Mouse (Mus musculus): Measurements from ENCODE around the gene Muc3a. TPM values are rescaled to one million over a fixed set of nuclear protein-coding genes. Genes with fewer than 3 reads are reported as not detected.

Muc3a gene
- 8.7 and 14.7 TPM in 2 replicates for polyA plus RNA-seq (2012; rRNA removed)

DNA sequence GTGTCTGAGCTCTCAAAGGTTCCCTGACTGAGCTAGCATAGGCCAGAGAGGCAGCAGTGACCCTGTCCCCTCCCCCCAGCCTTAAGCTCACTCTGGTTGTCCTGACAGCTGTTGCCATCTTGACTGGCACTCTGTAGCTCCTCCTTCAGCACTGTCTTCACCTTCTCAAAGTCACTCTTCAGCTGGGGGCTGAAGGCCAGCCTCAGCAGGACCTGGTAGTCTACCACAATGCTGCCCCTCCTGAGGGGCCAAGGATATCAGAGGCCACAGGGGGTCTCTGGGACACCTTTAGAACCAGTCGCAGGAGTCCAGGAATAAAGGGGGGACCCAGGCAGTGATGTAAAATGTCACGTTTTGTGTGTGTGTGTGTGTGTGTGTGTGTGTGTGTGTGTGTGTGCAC is at the start of gene Muc3a:
Gene Muc3a, minus strand, starts transcription at position 101 of the 400 bp plus-strand sequence.
- Histone ChIP-seq H3K4me3 (ENCODE audit: control insufficient read depth, insufficient read depth, low read length) (no peak within 1 kb of the TSS), H3K4me1 (replicated peaks; ENCODE audit: control insufficient read depth, insufficient read depth, low read length) (no peaks in the 10 kb centered on the region), H3K27me3 (ENCODE audit: control insufficient read depth, insufficient read depth, low read length) (no peaks in the 10 kb centered on the region), H3K36me3 (ENCODE audit: control insufficient read depth, insufficient read depth, low read length) (no peaks in the 10 kb centered on the region), H3K27ac (ENCODE audit: control insufficient read depth, insufficient read depth, low read length) (no peak within 1 kb of the TSS)
- no peak for TF ChIP-seq CTCF (IDR thresholded peaks at IDR 0.05; ENCODE audit: borderline replicate concordance, control insufficient read depth, extremely low read depth, insufficient read depth, low read length, poor library complexity)
- DNase-seq = no peak
- WGBS = 91% methylated on average over 2 of the region's 2 CpGs

GRCm38 (mm10) chr5:137211114-137211829 is 917 bp downstream of the Muc3a start:
- Histone ChIP-seq H3K27me3 (ENCODE audit: control insufficient read depth, insufficient read depth, low read length) (no peaks in the 10 kb centered on the region), H3K36me3 (ENCODE audit: control insufficient read depth, insufficient read depth, low read length) (no peaks in the 10 kb centered on the region), H3K4me1 (replicated peaks; ENCODE audit: control insufficient read depth, insufficient read depth, low read length) (no peaks in the 10 kb centered on the region), H3K27ac (ENCODE audit: control insufficient read depth, insufficient read depth, low read length) (no peak overlapping the region), H3K4me3 (ENCODE audit: control insufficient read depth, insufficient read depth, low read length) (no peak overlapping the region)
- 49% methylated on average over 17 of the region's 17 CpGs for WGBS
- DNase-seq = no peak
- TF ChIP-seq CTCF (IDR thresholded peaks at IDR 0.05; ENCODE audit: borderline replicate concordance, control insufficient read depth, extremely low read depth, insufficient read depth, low read length, poor library complexity) (no peak), POLR2A (IDR thresholded peaks at IDR 0.05; ENCODE audit: control insufficient read depth, extremely low read depth, insufficient read depth, low read length, poor library complexity) (no peak)

GRCm38 (mm10) chr5:137210689-137211088 is 1.5 kb downstream of the Muc3a start:
- Histone ChIP-seq H3K4me1 (replicated peaks; ENCODE audit: control insufficient read depth, insufficient read depth, low read length) (no peaks in the 10 kb centered on the region), H3K27me3 (ENCODE audit: control insufficient read depth, insufficient read depth, low read length) (no peaks in the 10 kb centered on the region), H3K36me3 (ENCODE audit: control insufficient read depth, insufficient read depth, low read length) (no peaks in the 10 kb centered on the region), H3K27ac (ENCODE audit: control insufficient read depth, insufficient read depth, low read length) (no peak overlapping the region), H3K4me3 (ENCODE audit: control insufficient read depth, insufficient read depth, low read length) (no peak overlapping the region)
- TF ChIP-seq CTCF (IDR thresholded peaks at IDR 0.05; ENCODE audit: borderline replicate concordance, control insufficient read depth, extremely low read depth, insufficient read depth, low read length, poor library complexity) (no peak), POLR2A (IDR thresholded peaks at IDR 0.05; ENCODE audit: control insufficient read depth, extremely low read depth, insufficient read depth, low read length, poor library complexity) (no peak)
- 87% methylated on average over 8 of the region's 8 CpGs for WGBS
- no peak for DNase-seq

- WGBS = 71% methylated on average over 3 of the region's 3 CpGs
- H3K27me3 ChIP-seq (ENCODE audit: control insufficient read depth, insufficient read depth, low read length) = no peaks in the 10 kb centered on the region
- H3K27ac ChIP-seq (ENCODE audit: control insufficient read depth, insufficient read depth, low read length) = no peak overlapping the region
- DNase-seq = no peak
- no peak for TF ChIP-seq CTCF (IDR thresholded peaks at IDR 0.05; ENCODE audit: borderline replicate concordance, control insufficient read depth, extremely low read depth, insufficient read depth, low read length, poor library complexity)
- no peak for TF ChIP-seq POLR2A (IDR thresholded peaks at IDR 0.05; ENCODE audit: control insufficient read depth, extremely low read depth, insufficient read depth, low read length, poor library complexity)
- H3K4me3 ChIP-seq (ENCODE audit: control insufficient read depth, insufficient read depth, low read length) = no peak overlapping the region
- H3K36me3 ChIP-seq (ENCODE audit: control insufficient read depth, insufficient read depth, low read length) = no peaks in the 10 kb centered on the region
- H3K4me1 ChIP-seq (replicated peaks; ENCODE audit: control insufficient read depth, insufficient read depth, low read length) = no peaks in the 10 kb centered on the region
These were observed 6.9 kb downstream of the Muc3a start for GRCm38 (mm10) chr5:137205301-137205700.

DNA sequence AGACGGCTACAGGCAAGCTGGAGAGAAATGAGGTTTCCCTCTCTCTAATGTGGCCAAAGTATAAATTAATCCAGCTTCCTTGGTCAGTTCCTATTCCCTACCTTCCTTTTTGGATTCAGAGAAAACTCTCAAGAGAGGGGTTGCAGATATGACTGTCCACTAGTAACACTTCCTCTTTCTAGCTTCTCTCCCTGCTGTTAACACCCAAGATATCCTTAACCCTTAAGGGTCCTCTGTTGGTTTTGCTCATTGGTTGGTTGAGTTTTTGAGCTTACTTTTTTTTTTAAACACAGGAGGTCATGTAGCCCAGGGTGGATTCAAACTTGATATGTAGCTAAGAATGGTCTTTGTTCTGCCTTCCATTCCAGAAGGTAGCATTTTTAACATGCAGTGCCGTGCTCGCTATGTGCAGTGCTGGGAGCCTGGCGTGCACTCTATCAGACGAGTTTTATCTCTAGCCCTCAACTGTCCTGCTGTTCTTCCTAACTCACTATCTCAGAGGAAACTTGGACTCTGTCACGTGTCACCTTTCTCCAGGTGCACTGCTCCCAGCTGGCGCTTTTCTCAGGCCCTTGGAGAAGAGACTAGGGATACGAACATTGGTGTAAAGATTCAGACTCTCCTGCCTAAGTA is 17.6 kb downstream of the Muc3a start:
- no peak for DNase-seq
- TF ChIP-seq POLR2A (IDR thresholded peaks at IDR 0.05; ENCODE audit: control insufficient read depth, extremely low read depth, insufficient read depth, low read length, poor library complexity) (no peak), CTCF (IDR thresholded peaks at IDR 0.05; ENCODE audit: borderline replicate concordance, control insufficient read depth, extremely low read depth, insufficient read depth, low read length, poor library complexity) (no peak)
- 76% methylated on average over 8 of the region's 8 CpGs for WGBS
- Histone ChIP-seq H3K4me3 (ENCODE audit: control insufficient read depth, insufficient read depth, low read length) (no peak overlapping the region), H3K36me3 (ENCODE audit: control insufficient read depth, insufficient read depth, low read length) (no peaks in the 10 kb centered on the region), H3K27ac (ENCODE audit: control insufficient read depth, insufficient read depth, low read length) (no peak overlapping the region), H3K27me3 (ENCODE audit: control insufficient read depth, insufficient read depth, low read length) (no peaks in the 10 kb centered on the region), H3K4me1 (replicated peaks; ENCODE audit: control insufficient read depth, insufficient read depth, low read length) (peaks cover under 1% of the 10 kb centered on the region; the same call in 1 of the 2 replicates)

DNA sequence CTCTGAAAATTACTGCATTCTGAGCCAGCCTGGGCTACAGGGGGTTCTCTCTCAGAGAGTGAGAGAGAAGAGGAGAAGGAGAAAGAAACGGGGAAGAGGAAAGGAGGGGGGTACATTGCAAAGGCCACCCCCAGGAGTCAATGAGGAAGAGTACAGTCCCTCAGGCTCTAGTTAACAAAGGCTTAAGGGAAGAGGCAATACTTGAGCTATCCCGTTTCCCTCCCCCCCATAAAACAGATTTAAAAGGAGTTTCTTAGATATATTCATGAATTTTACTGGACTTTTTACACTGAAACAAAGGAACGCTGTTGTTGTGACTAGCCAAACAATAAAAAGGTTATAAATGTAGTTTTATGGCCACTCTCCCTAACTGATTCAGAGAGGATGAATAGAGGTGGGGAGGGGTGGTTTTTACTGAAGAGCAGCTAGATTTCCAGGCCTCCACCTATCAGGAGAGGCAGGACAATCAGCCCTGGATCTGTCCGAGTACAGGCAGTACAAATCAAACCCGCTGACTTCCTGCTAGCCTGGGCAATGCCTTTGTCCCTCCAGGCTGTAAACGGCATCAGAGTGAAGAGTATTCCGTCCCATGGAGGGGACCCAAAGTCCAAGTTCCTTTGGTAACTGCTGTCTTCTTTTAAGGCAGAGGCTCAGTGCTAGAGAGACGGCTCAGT is 18.8 kb downstream of the Muc3a start:
- peaks cover 6% of the 10 kb centered on the region; the same call in 1 of the 2 replicates for H3K4me1 ChIP-seq (replicated peaks; ENCODE audit: control insufficient read depth, insufficient read depth, low read length)
- no peaks in the 10 kb centered on the region for H3K36me3 ChIP-seq (ENCODE audit: control insufficient read depth, insufficient read depth, low read length)
- H3K4me3 ChIP-seq (ENCODE audit: control insufficient read depth, insufficient read depth, low read length) = no peak overlapping the region
- 90% methylated on average over 8 of the region's 8 CpGs for WGBS
- TF ChIP-seq CTCF (IDR thresholded peaks at IDR 0.05; ENCODE audit: borderline replicate concordance, control insufficient read depth, extremely low read depth, insufficient read depth, low read length, poor library complexity) (no peak), POLR2A (IDR thresholded peaks at IDR 0.05; ENCODE audit: control insufficient read depth, extremely low read depth, insufficient read depth, low read length, poor library complexity) (no peak)
- H3K27me3 ChIP-seq (ENCODE audit: control insufficient read depth, insufficient read depth, low read length) = no peaks in the 10 kb centered on the region
- no peak for DNase-seq
- no peak overlapping the region for H3K27ac ChIP-seq (ENCODE audit: control insufficient read depth, insufficient read depth, low read length)
